8 mouse cellular contexts compared by ENCODE assay signal in genomic region chr4:120420685-120421084, GRCm38 (mm10). TPM values are rescaled to one million over a fixed set of nuclear protein-coding genes. Genes with fewer than 3 reads are reported as not detected.
DNase-seq lines count a peak whose midpoint lies in the region.

No protein-coding gene starts in this region.

- peak; percentile 88 for DNase-seq in heart, adult 11 months
- DNase-seq in heart, postnatal 25 days (ENCODE audit: low spot score), result no peak
- peak; percentile 23 to 50 for DNase-seq in adrenal gland, postnatal 36 days
- DNase-seq in heart, postnatal 10 days, result peak; percentile 46 to 48
- DNase-seq in lung, adult 18-20 months, result peak; percentile 40 to 72
- DNase-seq in ovary, postnatal 14 days (ENCODE audit: low spot score), result no peak
- no peak for DNase-seq in layer of hippocampus, adult 18-20 months (ENCODE audit: low spot score in 2 of 2)
- no peak for DNase-seq in frontal cortex, postnatal 14 days (ENCODE audit: low spot score in 2 of 2)

- intact Hi-C loops in heart, postnatal 25 days (cut with DNase I), result no loop called here
- intact Hi-C loops in heart, postnatal 10 days (cut with DNase I), result no loop called here

RNA-seq across cellular contexts. Expression of gene Scmh1, which starts 15.6 kb away (rescaled TPM):
- total RNA-seq in heart, postnatal 25 days (2021), result 10 to 100 TPM; 59.3 to 64.7 TPM
- total RNA-seq in adrenal gland, postnatal 36 days (2021), result 10 to 100 TPM; 38.6 to 45.9 TPM
- total RNA-seq in heart, postnatal 10 days (2021), result 10 to 100 TPM; 77.3 to 80.1 TPM
- 10 to 100 TPM; 75.6 to 78.5 TPM for total RNA-seq in layer of hippocampus, adult 18-20 months (2021)

Comparison
In these comparisons a context has a peak if more than half of its experiments do, and no peak if none do; other contexts are left out.
1. DNase-seq: peak in heart, adult 11 months (single experiment), adrenal gland, postnatal 36 days (2 of 2), heart, postnatal 10 days (2 of 2) and lung, adult 18-20 months (2 of 2); none in heart, postnatal 25 days (single experiment), ovary, postnatal 14 days (single experiment), layer of hippocampus, adult 18-20 months (0 of 2) and frontal cortex, postnatal 14 days (0 of 2).